Mouse (Mus musculus) mammary gland, adult 2 months (tissue): ENCODE measurements around the gene Spin2c. TPM values are rescaled to one million over a fixed set of nuclear protein-coding genes. Genes with fewer than 3 reads are reported as not detected.

Experiments
- polyA plus RNA-seq: library from polyadenylated mRNA; depleted of rRNA; stranded (reverse); fragments of >200 nt; gene quantifications from 2 replicates; pipeline ENCODE4 v1.2.3, GENCODE M21; 2012; ENCODE audit warnings: low replicate concordance; rRNA removed

Gene Spin2c
- polyA plus RNA-seq = 0.69 and 1.1 TPM in 2 replicates

DNA sequence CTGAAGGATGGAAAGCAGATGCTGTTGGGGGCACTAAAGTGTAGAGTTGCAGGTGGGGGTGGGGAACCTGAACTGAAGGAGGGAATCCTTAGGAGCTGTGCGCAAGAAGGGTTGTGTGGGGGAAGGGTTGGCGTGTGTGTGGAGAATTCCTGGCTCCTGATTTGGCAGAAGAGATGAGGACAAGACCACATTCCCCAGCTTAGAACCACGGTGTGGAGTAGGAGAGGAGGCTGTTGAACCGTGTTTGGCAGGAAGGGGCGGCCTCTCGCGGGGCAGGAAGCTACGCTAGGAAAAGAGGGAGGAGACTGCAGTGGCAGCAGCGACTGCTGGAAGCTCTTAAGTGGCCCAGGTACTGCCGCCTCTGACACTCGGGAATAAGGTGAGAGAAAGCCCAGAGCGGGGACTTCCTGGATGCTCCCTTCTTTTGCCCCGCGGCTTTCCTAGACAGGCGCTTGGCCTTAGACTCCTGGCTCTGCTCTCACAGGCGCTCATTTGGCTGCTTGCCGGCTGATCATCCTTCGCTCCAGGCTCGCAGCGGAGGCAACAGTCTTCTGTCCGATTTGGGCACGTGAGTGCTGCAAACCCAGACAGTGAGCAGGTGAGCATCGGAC lies at the start of gene Spin2c:
TSS of gene Spin2c (plus strand) at position 275 of the 611 bp plus-strand sequence.

Other genes starting within 250 kb of the Spin2c start
- gene Kctd12b, start 135.8 kb upstream of the Spin2c start, polyA plus RNA-seq = 2.5 and 9.4 TPM in 2 replicates
- gene Nbdy, start 108.6 kb upstream of the Spin2c start, polyA plus RNA-seq = 33.6 and 41.0 TPM in 2 replicates
- gene Samt1, start 180.4 kb downstream of the Spin2c start, polyA plus RNA-seq = not detected in 2 replicates
- not detected in 2 replicates for gene 4921511M17Rik, start 201.6 kb downstream of the Spin2c start, polyA plus RNA-seq
- not detected in 2 replicates for gene Gm10057, start 222.8 kb downstream of the Spin2c start, polyA plus RNA-seq